Mouse (Mus musculus) heart, postnatal 0 days (tissue): ENCODE measurements around the gene Mier2.

Experiments used
- CTCF ChIP-seq: IDR thresholded peaks from 2 replicates; pipeline ENCODE4 v1.5.1; 2016; ENCODE audit warnings: antibody characterized with exemption, control low read depth, low read depth
- EP300 ChIP-seq: IDR thresholded peaks from 2 replicates; pipeline ENCODE4 v1.6.1; 2016; ENCODE audit warnings: antibody characterized with exemption, low read depth

- TF ChIP-seq EP300 = no peak
- TF ChIP-seq CTCF = no peak
Observed at GRCm38 (mm10) chr10:79555238-79555724, 282 bp upstream of the Mier2 start.
